In genomic region chr1:128602688-128603385, GRCm38 (mm10) we compare ENCODE assay signal across 21 mouse cellular contexts. TPM values are rescaled to one million over a fixed set of nuclear protein-coding genes. Genes with fewer than 3 reads are reported as not detected.
DNase-seq lines count a peak whose midpoint lies in the region; ATAC-seq and TF ChIP-seq lines count a peak whose summit lies in the region.
"Had no signal": no experiment of that assay in that cellular context is flagged by ENCODE, and none has a peak within 500 bp of the region (broad histone marks: within the 10 kb centered on the region; RNA-seq: fewer than 3 reads in every experiment).

No protein-coding gene starts in this region.

- 78% methylated on average over 8 of the region's 8 CpGs for WGBS in midbrain, embryonic 11.5 days
- 85% methylated on average over 8 of the region's 8 CpGs for WGBS in midbrain, postnatal 0 days
- 72% methylated on average over 8 of the region's 8 CpGs for WGBS in lung, adult 2 months

- H3K36me3 ChIP-seq in midbrain, embryonic 11.5 days (ENCODE audit: control insufficient read depth, insufficient read depth, low read length), result no peaks in the 10 kb centered on the region
- H3K36me3 ChIP-seq in midbrain, postnatal 0 days (ENCODE audit: insufficient read depth, low read length), result no peaks in the 10 kb centered on the region
- H3K36me3 ChIP-seq: embryonic facial prominence, embryonic 15.5 days; heart, embryonic 12.5 days; intestine, embryonic 15.5 days had no signal

- ATAC-seq in midbrain, embryonic 11.5 days (ENCODE audit: low FRiP score), result no peak
- ATAC-seq in midbrain, postnatal 0 days (ENCODE audit: low FRiP score), result no peak
- no peak for ATAC-seq in granulocyte monocyte progenitor cell, adult 5-6 weeks (replicated peaks; ENCODE audit: poor library complexity, severe bottlenecking)

- no peaks in the 10 kb centered on the region for H3K27me3 ChIP-seq in midbrain, embryonic 11.5 days (ENCODE audit: control insufficient read depth, insufficient read depth, low read length)
- H3K27me3 ChIP-seq in midbrain, postnatal 0 days (ENCODE audit: insufficient read depth, low read length), result no peaks in the 10 kb centered on the region
- H3K27me3 ChIP-seq: CH12.LX; embryonic facial prominence, embryonic 15.5 days; heart, embryonic 12.5 days; intestine, embryonic 15.5 days had no signal

- no peak for TF ChIP-seq POLR2A in lung, adult 2 months (IDR thresholded peaks at IDR 0.05; ENCODE audit: borderline replicate concordance, extremely low read depth, low read depth, low read length)

- H3K9ac ChIP-seq in midbrain, embryonic 11.5 days (ENCODE audit: low read length), result no peak overlapping the region
- no peak overlapping the region for H3K9ac ChIP-seq in midbrain, postnatal 0 days (replicated peaks; ENCODE audit: low read length, poor library complexity, severe bottlenecking)
- H3K9ac ChIP-seq: embryonic facial prominence, embryonic 15.5 days; heart, embryonic 12.5 days; hindbrain, embryonic 14.5 days; intestine, embryonic 15.5 days had no signal

- H3K9me3 ChIP-seq in midbrain, embryonic 11.5 days (ENCODE audit: control insufficient read depth, low read length), result no peaks in the 10 kb centered on the region
- H3K9me3 ChIP-seq in midbrain, postnatal 0 days (ENCODE audit: low read length), result no peaks in the 10 kb centered on the region
- H3K9me3 ChIP-seq: embryonic facial prominence, embryonic 15.5 days; heart, embryonic 12.5 days; intestine, embryonic 15.5 days; megakaryocyte, embryonic 14.5 days had no signal

- no peak overlapping the region for H3K4me2 ChIP-seq in midbrain, embryonic 11.5 days
- H3K4me2 ChIP-seq in midbrain, postnatal 0 days (ENCODE audit: low read depth, low read length, poor library complexity, severe bottlenecking), result no peak overlapping the region
- H3K4me2 ChIP-seq: embryonic facial prominence, embryonic 15.5 days; heart, embryonic 12.5 days; hindbrain, embryonic 14.5 days; intestine, embryonic 15.5 days had no signal

- no peak for TF ChIP-seq CTCF in midbrain, postnatal 0 days (IDR thresholded peaks at IDR 0.05)
- no peak for TF ChIP-seq CTCF in lung, adult 2 months (IDR thresholded peaks at IDR 0.05; ENCODE audit: insufficient read depth, low read length)

- no peak overlapping the region for H3K4me3 ChIP-seq in midbrain, embryonic 11.5 days (ENCODE audit: low read depth, low read length)
- no peak overlapping the region for H3K4me3 ChIP-seq in midbrain, postnatal 0 days (ENCODE audit: low read depth, low read length)
- no peak overlapping the region for H3K4me3 ChIP-seq in lung, adult 2 months (replicated peaks; ENCODE audit: extremely low read depth, low read depth, low read length)
- H3K4me3 ChIP-seq: embryonic facial prominence, embryonic 15.5 days; heart, embryonic 12.5 days; intestine, embryonic 15.5 days; left cerebral cortex, adult 2 months; megakaryocyte, embryonic 14.5 days had no signal

- peak; percentile 47 for DNase-seq in midbrain, embryonic 11.5 days (ENCODE audit: low spot score, missing footprints)
- DNase-seq in midbrain, postnatal 0 days (ENCODE audit: low spot score), result no peak
- DNase-seq in CD8-positive naive resting alpha-beta T cell, adult 2 months (ENCODE audit: low read depth in 2 of 2, low spot score in 2 of 2), result peak; percentile 75 to 76
- peak; percentile 26 for DNase-seq in induced T-regulatory cell, adult 2 months (ENCODE audit: low read depth)
- peak; percentile 79 for DNase-seq in thymus, postnatal 14 days
- no peak for DNase-seq in lung, adult 2 months
- DNase-seq: adrenal gland, postnatal 25 days; cerebellum, adult 18-20 months; cerebellum, postnatal 36 days; kidney, postnatal 14 days; left cerebral cortex, postnatal 4 days; liver; lung, adult 18-20 months had no signal

- no peak overlapping the region for H3K27ac ChIP-seq in midbrain, embryonic 11.5 days (ENCODE audit: low read depth, low read length)
- no peak overlapping the region for H3K27ac ChIP-seq in midbrain, postnatal 0 days (ENCODE audit: low read depth, low read length)
- H3K27ac ChIP-seq: embryonic facial prominence, embryonic 15.5 days; hindbrain, embryonic 14.5 days; intestine, embryonic 15.5 days; left cerebral cortex, adult 2 months had no signal

- H3K4me1 ChIP-seq in midbrain, embryonic 11.5 days (ENCODE audit: control insufficient read depth, insufficient read depth, low read length), result no peaks in the 10 kb centered on the region
- H3K4me1 ChIP-seq in midbrain, postnatal 0 days (ENCODE audit: insufficient read depth, low read length), result no peaks in the 10 kb centered on the region
- H3K4me1 ChIP-seq in lung, adult 2 months (ENCODE audit: control insufficient read depth, insufficient read depth, low read length), result no peaks in the 10 kb centered on the region
- H3K4me1 ChIP-seq: embryonic facial prominence, embryonic 15.5 days; heart, embryonic 12.5 days; intestine, embryonic 15.5 days had no signal

RNA-seq across cellular contexts. Expression of gene Cxcr4, which starts 10.7 kb away (rescaled TPM):
- 22.6 and 25.6 TPM in 2 replicates for polyA plus RNA-seq in midbrain, embryonic 11.5 days (2014; fragmentation: Nextera tagmentation; extraction: Ambion mirVana)
- 19.3 and 28.5 TPM in 2 replicates for total RNA-seq in midbrain, postnatal 0 days (2014; rRNA removed)
- polyA plus RNA-seq in midbrain, postnatal 0 days (2015; fragmentation: Nextera tagmentation; extraction: Ambion mirVana), result 1.5 and 1.7 TPM in 2 replicates
- total RNA-seq in granulocyte monocyte progenitor cell, adult 5-6 weeks (2014; fragmentation: Nextera tagmentation), result 151 and 195 TPM in 2 replicates
- 178 and 196 TPM in 2 replicates for total RNA-seq in granulocyte monocyte progenitor cell, adult 5-6 weeks (2017)
- polyA plus RNA-seq in lung, adult 2 months (2012; rRNA removed), result 163 and 178 TPM in 2 replicates

Comparison
In these comparisons a context has a peak if more than half of its experiments do, and no peak if none do; other contexts are left out.
1. DNase-seq: peak in midbrain, embryonic 11.5 days (single experiment), CD8-positive naive resting alpha-beta T cell, adult 2 months (2 of 2), induced T-regulatory cell, adult 2 months (single experiment) and thymus, postnatal 14 days (single experiment); none in midbrain, postnatal 0 days (single experiment) and lung, adult 2 months (single experiment).